Mouse (Mus musculus) liver, adult 2 months (tissue): Measurements from ENCODE around the gene Clip4.

Source experiments
- CTCF ChIP-seq: fragments of 200-500 bp; IDR thresholded peaks from 2 replicates; pipeline ENCODE4 v1.5.1; 2011; ENCODE audit warnings: low read depth, low read length, control low read depth
- POLR2A ChIP-seq: fragments of 200-500 bp; IDR thresholded peaks from 2 replicates; pipeline ENCODE4 v1.6.1; 2011; ENCODE audit warnings: low read length, control low read depth; ENCODE audit not compliant: insufficient read depth; ENCODE audit errors: extremely low read depth

- TF ChIP-seq CTCF (no peak), POLR2A (no peak)
Measured at GRCm38 (mm10) chr17:71803876-71804275, 35.6 kb downstream of the Clip4 start.
